Mouse (Mus musculus) midbrain, embryonic 12.5 days (tissue): ENCODE measurements around the gene Slc16a10. TPM values are rescaled to one million over a fixed set of nuclear protein-coding genes. Genes with fewer than 3 reads are reported as not detected.
A peak's percentile ranks its signal among the peaks of the same experiment; 100 is the strongest.

Experiments
- ATAC-seq: fragments of 200-750 bp; cut with Nextera tagmentation; 2 replicates; pipeline ENCODE4 v1.8.0; 2017; ENCODE audit warnings: low read depth, moderate TSS enrichment, moderate library complexity; ENCODE audit not compliant: low FRiP score
- H3K27ac ChIP-seq: fragments of 300-500 bp; sonication (generic); replicated peaks from 2 replicates; pipeline ENCODE4 v1.5.1; 2016; ENCODE audit warnings: mild to moderate bottlenecking
- H3K27me3 ChIP-seq: fragments of 300-500 bp; sonication (generic); 2 replicates; pipeline ENCODE4 v1.6.1; 2016; ENCODE audit warnings: mild to moderate bottlenecking
- H3K36me3 ChIP-seq: fragments of 300-500 bp; sonication (generic); 2 replicates; pipeline ENCODE4 v1.6.1; 2016
- H3K4me1 ChIP-seq: fragments of 300-500 bp; sonication (generic); 2 replicates; pipeline ENCODE4 v1.6.1; 2016
- H3K4me2 ChIP-seq: fragments of 300-500 bp; sonication (generic); replicated peaks from 2 replicates; pipeline ENCODE4 v1.6.1; 2016; ENCODE audit warnings: mild to moderate bottlenecking, moderate library complexity
- H3K4me3 ChIP-seq: fragments of 300-500 bp; sonication (generic); 2 replicates; pipeline ENCODE4 v1.5.1; 2016; ENCODE audit warnings: mild to moderate bottlenecking
- H3K9ac ChIP-seq: fragments of 300-500 bp; sonication (generic); replicated peaks from 2 replicates; pipeline ENCODE4 v1.6.1; 2016; ENCODE audit warnings: mild to moderate bottlenecking, moderate library complexity
- H3K9me3 ChIP-seq: fragments of 300-500 bp; sonication (generic); 2 replicates; pipeline ENCODE4 v1.6.1; 2016; ENCODE audit warnings: mild to moderate bottlenecking
- WGBS: fragments of 180-500 bp; shearing (Covaris S2); methylation state at CpG from one replicate; pipeline ENCODE4 v1.1.7; 2016; 5-methylcytosine and 5-hydroxymethylcytosine counted together
- polyA plus RNA-seq: library from polyadenylated mRNA; unstranded; fragments of >200 nt; fragmentation: Nextera tagmentation; extraction: Ambion mirVana; gene quantifications from 2 replicates; pipeline ENCODE4 v1.2.1, GENCODE M21; 2016

The Slc16a10 gene
- polyA plus RNA-seq, result 4.3 and 5.8 TPM in 2 replicates

DNA sequence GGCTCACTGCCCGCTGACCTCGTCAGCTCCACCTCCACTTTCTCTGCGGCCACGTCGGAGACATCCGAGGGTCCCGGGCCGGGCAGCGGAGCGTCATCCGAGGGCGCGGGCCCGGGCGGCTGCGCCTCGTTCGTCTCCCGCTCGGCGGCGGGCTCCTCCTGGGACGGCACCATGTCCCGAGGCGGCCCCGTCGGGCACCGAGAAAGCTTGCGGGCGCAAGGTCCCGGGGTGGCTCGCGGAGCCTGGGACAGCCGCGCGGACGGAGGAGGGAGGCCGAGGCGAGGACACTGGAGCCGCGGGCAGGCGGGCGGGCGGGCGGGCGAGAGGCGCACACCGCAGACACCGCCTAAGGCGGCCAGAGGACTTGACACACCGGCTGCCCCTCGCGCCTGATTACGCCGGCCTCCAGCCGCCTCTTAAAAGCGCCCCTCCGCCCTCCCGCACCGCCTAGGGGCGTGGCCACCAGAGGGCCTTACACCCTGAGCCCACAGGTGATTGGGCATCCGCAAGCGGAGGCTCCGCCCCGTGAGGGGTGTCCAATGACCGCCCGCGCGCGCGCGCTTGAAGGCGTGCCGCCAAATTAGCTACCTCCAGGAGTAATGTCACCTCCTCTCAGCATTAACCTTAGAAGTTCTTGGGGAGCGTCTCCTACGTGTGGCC lies at the start of gene Slc16a10:
TSS of gene Slc16a10 (minus strand) at position 395 of the 660 bp plus-strand sequence.
- Histone ChIP-seq H3K9me3 (no peaks in the 10 kb centered on the region), H3K4me2 (peak within 1 kb of the TSS; percentile 82), H3K9ac (peak within 1 kb of the TSS; percentile 62), H3K4me3 (peak within 1 kb of the TSS; percentile 48), H3K27ac (no peak within 1 kb of the TSS), H3K27me3 (peaks cover 18% of the 10 kb centered on the region), H3K36me3 (no peaks in the 10 kb centered on the region), H3K4me1 (peaks cover 10% of the 10 kb centered on the region)
- under 1% methylated on average over 72 of the region's 76 CpGs for WGBS
- ATAC-seq, result peak; percentile 100

DNA sequence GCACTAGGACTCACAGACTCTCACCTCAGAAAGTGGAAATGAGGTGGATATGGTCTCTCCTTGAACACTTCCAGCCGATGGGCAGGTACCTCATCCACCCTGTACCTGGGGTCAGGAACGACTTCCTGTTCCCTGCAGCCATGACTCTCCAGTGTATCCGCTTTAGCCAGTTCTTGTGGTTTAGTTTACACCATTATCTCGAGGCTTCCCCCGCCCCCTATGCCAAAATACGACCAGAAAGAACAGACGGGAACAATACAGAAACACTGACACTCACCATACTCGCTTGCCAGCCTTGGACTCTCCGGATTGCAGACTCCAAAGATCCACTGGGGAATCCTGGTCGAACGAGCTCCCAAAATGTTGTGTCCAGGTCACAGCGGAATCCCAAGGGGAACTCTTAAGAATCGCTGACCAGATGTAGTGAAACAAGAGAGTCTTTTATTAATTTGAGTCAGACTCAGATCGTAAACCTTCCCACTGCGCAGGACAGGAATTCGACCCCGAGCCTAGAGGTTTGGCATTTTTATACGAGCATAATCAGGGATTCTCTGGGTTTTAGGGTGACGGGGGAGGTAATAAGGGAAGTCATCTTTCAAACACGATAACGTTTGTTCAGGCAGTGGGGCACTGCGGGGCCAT lies 49.4 kb upstream of the Slc16a10 start:
- no peaks in the 10 kb centered on the region for H3K27me3 ChIP-seq
- H3K9ac ChIP-seq, result no peak overlapping the region
- no peaks in the 10 kb centered on the region for H3K36me3 ChIP-seq
- no peak overlapping the region for H3K27ac ChIP-seq
- no peaks in the 10 kb centered on the region for H3K9me3 ChIP-seq
- H3K4me3 ChIP-seq, result no peak overlapping the region
- no peak overlapping the region for H3K4me2 ChIP-seq
- ATAC-seq, result no peak
- WGBS, result 75% methylated on average over 22 of the region's 22 CpGs
- no peaks in the 10 kb centered on the region; the same call in 1 of the 2 replicates for H3K4me1 ChIP-seq

DNA sequence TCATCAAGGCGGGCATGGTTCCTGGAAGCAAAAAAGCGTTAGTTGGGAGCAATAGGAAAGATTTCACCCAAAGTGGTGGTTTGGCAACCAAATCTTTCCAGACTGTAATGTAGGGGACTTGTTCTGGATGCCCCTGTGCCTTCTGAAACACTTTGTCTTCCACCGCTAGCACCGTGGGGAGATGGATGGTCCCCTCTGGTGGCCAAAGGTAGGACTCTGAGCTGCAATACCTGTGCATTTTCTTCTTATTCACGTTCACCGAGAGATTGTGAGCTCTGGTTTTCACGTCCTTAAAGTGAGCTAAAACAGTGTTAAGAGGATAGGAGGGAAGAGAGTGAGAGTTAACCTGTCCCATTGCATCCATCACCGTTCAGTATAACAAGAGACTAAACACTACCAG lies 48.8 kb upstream of the Slc16a10 start:
- WGBS, result 89% methylated on average over 8 of the region's 8 CpGs
- no peak overlapping the region for H3K27ac ChIP-seq
- no peaks in the 10 kb centered on the region; the same call in 1 of the 2 replicates for H3K4me1 ChIP-seq
- no peaks in the 10 kb centered on the region for H3K9me3 ChIP-seq
- no peaks in the 10 kb centered on the region for H3K27me3 ChIP-seq
- H3K9ac ChIP-seq, result no peak overlapping the region
- H3K4me2 ChIP-seq, result no peak overlapping the region
- no peak for ATAC-seq
- H3K36me3 ChIP-seq, result no peaks in the 10 kb centered on the region
- H3K4me3 ChIP-seq, result no peak overlapping the region

DNA sequence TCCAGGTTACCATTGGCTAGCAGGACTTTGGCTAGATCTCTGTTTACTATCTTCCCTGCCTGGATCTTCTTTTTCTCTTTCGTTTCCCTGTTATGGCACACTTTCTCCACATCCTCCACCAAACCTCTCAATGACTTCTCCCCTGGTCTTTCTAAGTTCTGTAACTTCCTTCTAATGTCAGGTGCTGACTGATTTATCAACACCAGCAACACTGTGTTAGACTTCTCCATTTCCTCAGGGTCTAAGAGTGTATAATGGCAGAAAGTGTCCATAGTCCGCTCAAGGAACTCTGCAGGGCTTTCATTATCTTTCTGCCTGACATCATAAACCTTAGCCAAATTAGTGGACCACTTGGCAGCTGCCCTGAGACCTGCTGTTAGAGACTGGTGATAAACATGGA lies 47.6 kb upstream of the Slc16a10 start:
- Histone ChIP-seq H3K27me3 (no peaks in the 10 kb centered on the region), H3K9ac (no peak overlapping the region), H3K4me3 (no peak overlapping the region), H3K36me3 (no peaks in the 10 kb centered on the region), H3K4me2 (no peak overlapping the region), H3K9me3 (no peaks in the 10 kb centered on the region), H3K4me1 (no peaks in the 10 kb centered on the region; the same call in 1 of the 2 replicates), H3K27ac (no peak overlapping the region)
- no peak for ATAC-seq
- WGBS, result 97% methylated on average over 2 of the region's 2 CpGs

DNA sequence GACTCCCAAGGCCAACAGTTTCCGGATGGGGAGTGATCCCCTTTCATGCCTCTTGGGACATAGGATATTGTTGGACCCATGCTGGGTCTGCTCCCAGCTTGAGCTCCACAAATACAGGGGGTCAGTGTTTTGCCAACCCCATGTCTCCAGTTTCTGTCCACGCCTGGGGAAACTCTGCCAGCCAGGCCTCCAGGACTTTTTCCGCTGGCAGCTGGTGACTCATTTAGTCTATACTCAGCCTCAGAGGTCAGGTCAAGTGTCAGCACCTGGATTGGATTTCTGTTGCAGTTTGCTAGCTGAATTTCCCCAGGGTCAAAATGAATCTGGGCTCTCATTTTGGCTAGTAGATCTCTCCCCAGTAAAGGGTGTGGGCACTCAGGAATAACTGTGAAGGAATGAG lies 46.8 kb upstream of the Slc16a10 start:
- WGBS, result 78% methylated on average over 3 of the region's 3 CpGs
- Histone ChIP-seq H3K9me3 (no peaks in the 10 kb centered on the region), H3K27ac (no peak overlapping the region), H3K9ac (no peak overlapping the region), H3K36me3 (no peaks in the 10 kb centered on the region), H3K4me3 (no peak overlapping the region), H3K4me2 (no peak overlapping the region), H3K4me1 (no peaks in the 10 kb centered on the region; the same call in 1 of the 2 replicates), H3K27me3 (no peaks in the 10 kb centered on the region)
- no peak for ATAC-seq

DNA sequence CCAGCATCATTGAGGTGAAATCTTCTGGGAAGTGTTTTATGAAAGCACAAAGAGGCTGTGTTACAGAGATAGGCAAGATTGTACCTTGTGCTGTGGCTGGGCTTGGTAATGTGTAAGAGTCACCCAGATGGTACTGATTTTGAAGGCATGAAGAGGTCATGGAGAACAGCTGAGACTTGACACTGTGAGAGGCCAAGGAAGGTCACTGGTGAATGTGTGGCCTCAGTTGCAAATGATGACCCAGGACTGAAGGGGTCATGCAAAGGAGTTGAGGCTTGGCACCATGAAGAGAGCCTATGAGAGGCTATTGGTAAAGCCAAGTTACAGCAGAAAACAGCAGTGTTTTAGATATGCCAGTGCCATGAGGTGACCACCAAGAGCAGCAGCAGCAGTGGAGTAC lies 43.9 kb upstream of the Slc16a10 start:
- H3K4me3 ChIP-seq, result no peak overlapping the region
- no peak for ATAC-seq

DNA sequence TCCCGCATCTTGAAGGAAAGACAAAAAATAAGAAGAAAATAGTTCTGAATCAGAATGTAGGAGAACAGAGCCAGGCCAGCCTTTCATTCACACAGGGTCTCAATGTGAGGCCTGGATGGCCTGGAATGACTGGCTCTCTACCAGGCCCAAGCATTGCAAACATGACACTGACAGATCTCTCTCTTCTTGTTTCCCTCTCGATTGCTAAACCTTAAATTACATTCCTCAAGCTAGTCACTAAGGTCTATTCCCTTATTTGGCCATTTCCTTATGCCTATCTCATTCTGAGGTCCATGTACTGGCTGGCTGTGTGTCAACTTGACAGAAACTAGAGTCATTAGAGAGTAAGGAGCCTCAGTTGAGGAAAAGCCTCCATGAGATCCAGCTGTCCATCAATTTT lies 38.0 kb upstream of the Slc16a10 start:
- Histone ChIP-seq H3K4me1 (no peaks in the 10 kb centered on the region), H3K4me2 (no peak overlapping the region)
- 89% methylated on average over 2 of the region's 2 CpGs for WGBS

More for the DNA sequence above, 43.9 kb upstream of the Slc16a10 start:
- H3K27ac ChIP-seq, result no peak overlapping the region
- no peak overlapping the region for H3K9ac ChIP-seq
- no peak overlapping the region for H3K4me2 ChIP-seq
- H3K9me3 ChIP-seq, result no peaks in the 10 kb centered on the region
- no peaks in the 10 kb centered on the region for H3K27me3 ChIP-seq
- no peaks in the 10 kb centered on the region for H3K4me1 ChIP-seq
- no peaks in the 10 kb centered on the region for H3K36me3 ChIP-seq

DNA sequence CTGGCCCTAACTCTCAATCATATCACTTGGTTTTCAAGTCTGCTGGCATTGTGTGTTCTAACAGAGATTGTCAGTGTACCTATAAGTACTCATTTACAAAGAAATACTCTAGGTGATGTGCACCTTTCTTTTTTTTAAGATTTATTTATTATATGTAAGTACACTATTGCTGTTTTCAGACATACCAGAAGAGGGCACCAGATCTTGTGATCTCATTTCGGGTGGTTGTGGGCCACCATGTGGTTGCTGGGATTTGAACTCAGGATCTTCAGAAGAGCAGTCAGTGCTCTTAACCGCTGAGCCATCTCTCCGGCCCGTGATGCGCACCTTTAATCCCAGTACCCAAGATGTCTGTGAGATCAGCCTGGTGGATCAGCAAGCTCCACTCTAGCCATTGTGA lies 37.1 kb upstream of the Slc16a10 start:
- WGBS, result 94% methylated on average over 5 of the region's 5 CpGs
- Histone ChIP-seq H3K36me3 (no peaks in the 10 kb centered on the region), H3K27ac (no peak overlapping the region), H3K4me1 (no peaks in the 10 kb centered on the region), H3K9me3 (no peaks in the 10 kb centered on the region), H3K4me2 (no peak overlapping the region), H3K9ac (no peak overlapping the region), H3K4me3 (no peak overlapping the region), H3K27me3 (no peaks in the 10 kb centered on the region)
- no peak for ATAC-seq

More for the DNA sequence above, 38.0 kb upstream of the Slc16a10 start:
- H3K36me3 ChIP-seq, result no peaks in the 10 kb centered on the region
- no peaks in the 10 kb centered on the region for H3K27me3 ChIP-seq
- no peak overlapping the region for H3K27ac ChIP-seq
- no peak overlapping the region for H3K9ac ChIP-seq
- ATAC-seq, result no peak
- no peaks in the 10 kb centered on the region for H3K9me3 ChIP-seq
- H3K4me3 ChIP-seq, result no peak overlapping the region

DNA sequence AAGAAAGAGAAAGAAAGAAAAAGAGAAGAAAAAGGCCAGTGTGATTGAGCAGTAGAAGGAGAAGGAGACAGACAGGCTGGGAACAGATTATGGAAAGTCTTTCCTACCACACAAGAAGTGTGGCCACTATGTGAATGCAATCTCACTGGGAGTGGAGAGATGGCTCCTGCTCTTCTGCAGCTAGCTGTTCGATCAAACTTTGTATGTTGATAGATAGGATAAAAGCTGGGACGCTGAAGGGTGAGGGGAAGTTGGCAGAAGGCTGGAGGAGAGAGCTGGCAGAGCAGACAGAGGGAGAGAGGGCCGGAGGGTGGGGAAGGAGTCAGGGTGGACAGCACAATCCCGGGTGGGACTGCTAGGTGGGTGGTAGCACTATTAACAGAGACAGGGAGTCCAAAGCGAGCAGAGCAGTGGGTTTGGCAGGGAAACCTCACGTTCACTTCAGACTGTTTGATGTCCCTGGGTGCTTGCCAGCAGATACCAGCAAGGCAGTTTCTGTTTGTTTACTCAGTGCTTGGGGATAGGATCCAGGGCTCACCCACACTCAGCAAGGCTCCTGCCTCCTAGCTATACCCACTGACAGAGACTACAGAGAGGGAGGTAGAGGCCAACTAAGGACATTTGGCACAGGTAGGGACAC lies 35.4 kb upstream of the Slc16a10 start:
- Histone ChIP-seq H3K36me3 (no peaks in the 10 kb centered on the region), H3K9me3 (no peaks in the 10 kb centered on the region), H3K9ac (no peak overlapping the region), H3K27ac (no peak overlapping the region), H3K4me3 (no peak overlapping the region), H3K4me1 (no peaks in the 10 kb centered on the region), H3K4me2 (no peak overlapping the region), H3K27me3 (no peaks in the 10 kb centered on the region)
- 74% methylated on average over 6 of the region's 6 CpGs for WGBS
- ATAC-seq, result no peak

DNA sequence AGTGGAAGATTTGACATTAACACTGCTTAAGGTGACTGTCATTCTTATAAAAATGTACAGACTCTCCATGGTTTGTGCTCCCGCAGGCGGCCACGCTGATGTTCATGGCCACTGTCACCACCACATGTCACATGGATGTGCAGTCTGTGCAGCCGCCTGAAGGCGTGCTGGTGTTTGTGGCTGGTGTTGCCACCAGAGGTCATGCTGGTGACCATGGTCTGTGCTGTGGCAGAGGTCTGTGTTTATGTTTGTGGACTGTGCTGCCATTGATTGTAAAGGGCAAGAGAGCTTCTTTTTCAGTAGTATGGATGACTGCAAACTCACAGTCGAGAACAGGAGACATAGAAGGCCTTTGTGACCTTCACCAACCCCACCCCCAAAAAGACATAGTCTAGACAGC lies 30.1 kb upstream of the Slc16a10 start:
- no peaks in the 10 kb centered on the region for H3K27me3 ChIP-seq
- H3K27ac ChIP-seq, result no peak overlapping the region
- no peak for ATAC-seq
- H3K4me2 ChIP-seq, result no peak overlapping the region
- no peak overlapping the region for H3K9ac ChIP-seq
- H3K4me3 ChIP-seq, result no peak overlapping the region
- no peaks in the 10 kb centered on the region for H3K36me3 ChIP-seq
- H3K9me3 ChIP-seq, result no peaks in the 10 kb centered on the region
- H3K4me1 ChIP-seq, result 0 out of 2 replicates have a peak, but pooled peaks cover 3% of the 10 kb centered on the region
- 88% methylated on average over 6 of the region's 6 CpGs for WGBS

DNA sequence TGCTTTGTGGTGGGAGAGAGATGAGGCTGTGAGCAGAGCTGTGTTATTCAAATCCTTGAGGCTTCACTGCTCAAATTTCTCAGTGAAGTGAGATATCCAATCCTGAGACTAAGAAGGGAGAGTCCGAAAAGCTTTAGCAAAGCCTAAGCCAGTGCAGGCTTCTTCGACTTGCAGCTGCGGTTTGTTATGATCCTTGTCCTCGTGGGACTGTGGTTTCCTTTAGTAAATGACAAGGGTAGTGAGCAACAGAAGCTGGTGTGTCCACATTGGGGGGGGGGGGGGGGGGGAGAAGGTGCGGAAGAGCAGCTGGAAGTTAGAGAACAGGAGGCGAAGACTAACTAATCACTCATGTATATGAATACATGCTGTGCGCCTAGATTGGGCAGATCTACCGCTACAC lies 29.2 kb upstream of the Slc16a10 start:
- H3K27me3 ChIP-seq, result no peaks in the 10 kb centered on the region
- H3K4me3 ChIP-seq, result no peak overlapping the region
- H3K4me2 ChIP-seq, result no peak overlapping the region
- H3K9ac ChIP-seq, result no peak overlapping the region
- no peak for ATAC-seq
- H3K9me3 ChIP-seq, result no peaks in the 10 kb centered on the region
- no peaks in the 10 kb centered on the region for H3K36me3 ChIP-seq
- H3K4me1 ChIP-seq, result 0 out of 2 replicates have a peak, but pooled peaks cover 3% of the 10 kb centered on the region
- H3K27ac ChIP-seq, result no peak overlapping the region
- 69% methylated on average over 8 of the region's 8 CpGs for WGBS

DNA sequence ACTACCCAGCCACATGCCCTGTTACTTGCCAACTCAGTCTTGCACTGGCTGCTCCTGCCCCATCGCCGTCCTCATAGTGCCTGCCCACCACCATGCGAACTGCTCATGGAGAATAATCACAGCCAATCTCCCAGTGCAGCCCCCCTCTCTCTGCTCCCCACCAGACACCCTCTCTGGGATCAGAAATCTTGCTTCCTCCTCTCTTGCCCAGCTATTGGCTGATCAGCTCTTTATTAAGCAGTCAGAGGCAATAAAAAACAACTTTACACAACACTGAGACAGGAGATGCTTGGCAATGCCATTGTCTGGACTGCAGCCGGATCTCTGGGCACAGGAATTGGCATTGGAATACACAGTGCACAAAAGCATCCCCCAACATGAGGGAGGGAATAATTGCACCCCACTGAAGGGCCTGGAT lies 28.1 kb upstream of the Slc16a10 start:
- H3K9me3 ChIP-seq, result no peaks in the 10 kb centered on the region
- 91% methylated on average over 4 of the region's 4 CpGs for WGBS
- no peak for ATAC-seq
- H3K4me1 ChIP-seq, result 0 out of 2 replicates have a peak, but pooled peaks cover 3% of the 10 kb centered on the region
- no peak overlapping the region for H3K27ac ChIP-seq
- H3K4me3 ChIP-seq, result no peak overlapping the region
- no peaks in the 10 kb centered on the region for H3K27me3 ChIP-seq
- H3K9ac ChIP-seq, result no peak overlapping the region
- no peaks in the 10 kb centered on the region for H3K36me3 ChIP-seq
- no peak overlapping the region for H3K4me2 ChIP-seq
